Mouse (Mus musculus): Measurements from ENCODE around the gene Fgfbp3.

DNA sequence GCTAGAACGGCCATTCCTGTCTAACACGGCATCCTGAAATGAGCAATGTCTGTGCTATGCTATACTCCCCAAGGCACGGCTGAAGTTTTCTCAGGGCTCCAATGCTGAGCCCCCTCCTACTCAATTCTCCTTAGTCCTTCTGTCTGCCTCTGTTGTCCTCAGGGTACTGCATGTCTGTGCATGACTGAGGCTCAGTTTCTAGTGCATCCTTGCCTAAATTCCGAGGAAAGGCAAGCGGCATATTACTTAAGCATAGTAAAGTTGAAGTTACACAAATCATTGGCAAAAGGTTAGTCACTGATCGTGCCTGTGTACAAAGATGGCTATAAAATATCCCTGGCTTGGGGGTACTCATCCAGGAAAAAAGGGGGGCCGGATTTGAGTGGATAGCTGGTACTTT lies 6.4 kb downstream of the Fgfbp3 start:
- TF ChIP-seq CTCF (IDR thresholded peaks at IDR 0.05) = no peak
- TF ChIP-seq EP300 (IDR thresholded peaks at IDR 0.05) = no peak

All from lung, postnatal 0 days (tissue).